21 mouse cellular contexts compared by ENCODE assay signal in the genomic region with DNA sequence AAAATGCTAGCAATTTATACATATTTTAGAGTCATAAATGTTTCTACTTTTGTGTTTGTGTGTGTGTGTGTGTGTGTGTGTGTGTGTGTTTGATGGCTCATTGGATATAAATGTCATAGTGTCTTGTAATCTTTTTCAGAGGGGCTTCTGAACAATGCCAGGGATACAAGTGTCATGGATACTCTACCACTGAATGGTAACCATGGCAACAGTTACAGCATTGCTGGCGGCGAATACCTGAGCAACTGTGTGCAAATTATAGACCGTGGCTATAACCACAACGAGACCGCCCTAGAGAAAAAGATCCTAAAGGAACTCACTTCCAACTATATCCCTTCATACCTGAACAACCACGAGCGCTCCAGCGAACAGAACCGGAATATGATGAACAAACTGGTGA.
DNase-seq lines count a peak whose midpoint lies in the region; ATAC-seq and TF ChIP-seq lines count a peak whose summit lies in the region.
"Had no signal": no experiment of that assay in that cellular context is flagged by ENCODE, and none has a peak within 500 bp of the region (broad histone marks: within the 10 kb centered on the region; RNA-seq: fewer than 3 reads in every experiment).

No protein-coding gene starts in this region.

- peak; percentile 57; the same call in 1 of the 2 replicates for ATAC-seq in hindbrain, embryonic 11.5 days (ENCODE audit: low FRiP score)
- no peak for ATAC-seq in hindbrain, embryonic 16.5 days
- ATAC-seq in midbrain, embryonic 14.5 days (ENCODE audit: low FRiP score, low TSS enrichment): no peak
- peak; percentile 74; the same call in 1 of the 2 replicates for ATAC-seq in embryonic facial prominence, embryonic 13.5 days (ENCODE audit: insufficient number of reproducible peaks, insufficient read depth, low FRiP score, low TSS enrichment, low read depth)
- ATAC-seq: liver, postnatal 0 days; lung, postnatal 0 days had no signal

- H3K27me3 ChIP-seq in hindbrain, embryonic 11.5 days (ENCODE audit: control insufficient read depth, insufficient read depth, low read length): no peaks in the 10 kb centered on the region
- no peaks in the 10 kb centered on the region for H3K27me3 ChIP-seq in hindbrain, embryonic 16.5 days (replicated peaks; ENCODE audit: control insufficient read depth, insufficient read depth, low read length)
- no peaks in the 10 kb centered on the region for H3K27me3 ChIP-seq in midbrain, embryonic 14.5 days (ENCODE audit: control insufficient read depth, insufficient read depth, low read length)
- no peaks in the 10 kb centered on the region for H3K27me3 ChIP-seq in midbrain, embryonic 10.5 days (ENCODE audit: low read depth, poor library complexity, severe bottlenecking)
- no peaks in the 10 kb centered on the region for H3K27me3 ChIP-seq in embryonic facial prominence, embryonic 13.5 days
- H3K27me3 ChIP-seq: CH12.LX; embryonic facial prominence, embryonic 15.5 days; limb, embryonic 12.5 days had no signal

- 86% methylated on average over 9 of the region's 9 CpGs for WGBS in hindbrain, embryonic 11.5 days
- WGBS in hindbrain, embryonic 16.5 days: 81% methylated on average over 9 of the region's 9 CpGs
- WGBS in midbrain, embryonic 14.5 days: 83% methylated on average over 9 of the region's 9 CpGs
- 94% methylated on average over 9 of the region's 9 CpGs for WGBS in midbrain, embryonic 10.5 days
- WGBS in embryonic facial prominence, embryonic 13.5 days: 81% methylated on average over 9 of the region's 9 CpGs

- H3K9ac ChIP-seq in hindbrain, embryonic 11.5 days (ENCODE audit: low read depth, low read length): no peak overlapping the region
- H3K9ac ChIP-seq in hindbrain, embryonic 16.5 days (ENCODE audit: low read depth, low read length): no peak overlapping the region
- no peak overlapping the region for H3K9ac ChIP-seq in midbrain, embryonic 14.5 days (replicated peaks; ENCODE audit: low read length)
- no peak overlapping the region for H3K9ac ChIP-seq in ES-E14 (ENCODE audit: insufficient read depth, low read depth, low read length, poor library complexity, severe bottlenecking)
- no peak overlapping the region for H3K9ac ChIP-seq in embryonic facial prominence, embryonic 13.5 days
- H3K9ac ChIP-seq: embryonic facial prominence, embryonic 15.5 days; limb, embryonic 12.5 days; liver, postnatal 0 days had no signal

- H3K36me3 ChIP-seq in hindbrain, embryonic 11.5 days (ENCODE audit: control insufficient read depth, insufficient read depth, low read length): 0 out of 2 replicates have a peak, but pooled peaks cover 2% of the 10 kb centered on the region
- H3K36me3 ChIP-seq in hindbrain, embryonic 16.5 days (ENCODE audit: control insufficient read depth, insufficient read depth, low read length): peaks cover 11% of the 10 kb centered on the region
- H3K36me3 ChIP-seq in midbrain, embryonic 14.5 days (ENCODE audit: control insufficient read depth, insufficient read depth, low read length): peaks cover 13% of the 10 kb centered on the region
- H3K36me3 ChIP-seq in midbrain, embryonic 10.5 days: peaks cover 8% of the 10 kb centered on the region
- H3K36me3 ChIP-seq in ES-E14 (ENCODE audit: control insufficient read depth, insufficient read depth, low read length, poor library complexity, severe bottlenecking): no peaks in the 10 kb centered on the region
- peaks cover 8% of the 10 kb centered on the region for H3K36me3 ChIP-seq in embryonic facial prominence, embryonic 13.5 days

- no peak for DNase-seq in hindbrain, embryonic 11.5 days (ENCODE audit: low spot score)
- DNase-seq in midbrain, embryonic 14.5 days: peak; percentile 44
- no peak for DNase-seq in midbrain, embryonic 10.5 days (ENCODE audit: low spot score)
- peak; percentile 11 for DNase-seq in ES-E14 (ENCODE audit: low read depth, low spot score)
- no peak for DNase-seq in Muller cell, postnatal 12 days (ENCODE audit: inconsistent ontology term)
- no peak for DNase-seq in right cerebral cortex, postnatal 36 days (ENCODE audit: low spot score in 2 of 2)
- DNase-seq: adrenal gland, postnatal 25 days; B cell, adult 2 months; gastrocnemius, adult 2 months; kidney, adult 2 months; kidney, postnatal 10 days; liver, postnatal 0 days; thymus, postnatal 14 days had no signal

- no peak overlapping the region for H3K4me2 ChIP-seq in hindbrain, embryonic 11.5 days (replicated peaks; ENCODE audit: low read depth, low read length)
- H3K4me2 ChIP-seq in hindbrain, embryonic 16.5 days (ENCODE audit: low read length): no peak overlapping the region
- H3K4me2 ChIP-seq in midbrain, embryonic 14.5 days (ENCODE audit: low read length): no peak overlapping the region
- H3K4me2 ChIP-seq in embryonic facial prominence, embryonic 13.5 days: no peak overlapping the region
- H3K4me2 ChIP-seq: embryonic facial prominence, embryonic 15.5 days; limb, embryonic 12.5 days; liver, embryonic 11.5 days had no signal

- H3K4me3 ChIP-seq in hindbrain, embryonic 11.5 days (ENCODE audit: low read depth, low read length): no peak overlapping the region
- H3K4me3 ChIP-seq in hindbrain, embryonic 16.5 days (ENCODE audit: low read length): no peak overlapping the region
- H3K4me3 ChIP-seq in midbrain, embryonic 14.5 days (replicated peaks; ENCODE audit: low read depth, low read length): no peak overlapping the region
- no peak overlapping the region for H3K4me3 ChIP-seq in midbrain, embryonic 10.5 days
- no peak overlapping the region for H3K4me3 ChIP-seq in ES-E14 (ENCODE audit: insufficient read depth in 1 of 2, low read depth in 1 of 2, low read length in 2 of 2, poor library complexity in 1 of 2, severe bottlenecking in 1 of 2)
- H3K4me3 ChIP-seq in embryonic facial prominence, embryonic 13.5 days: no peak overlapping the region
- H3K4me3 ChIP-seq: embryonic facial prominence, embryonic 15.5 days; gastrocnemius, adult 2 months; limb, embryonic 12.5 days had no signal

- H3K27ac ChIP-seq in hindbrain, embryonic 11.5 days (ENCODE audit: low read depth, low read length): no peak overlapping the region
- H3K27ac ChIP-seq in hindbrain, embryonic 16.5 days (ENCODE audit: low read depth, low read length): no peak overlapping the region
- no peak overlapping the region for H3K27ac ChIP-seq in midbrain, embryonic 14.5 days (replicated peaks; ENCODE audit: low read depth, low read length)
- H3K27ac ChIP-seq in midbrain, embryonic 10.5 days (replicated peaks): no peak overlapping the region
- no peak overlapping the region for H3K27ac ChIP-seq in ES-E14 (ENCODE audit: insufficient read depth, low read depth, low read length, poor library complexity, severe bottlenecking)
- H3K27ac ChIP-seq in embryonic facial prominence, embryonic 13.5 days: no peak overlapping the region
- H3K27ac ChIP-seq: embryonic facial prominence, embryonic 15.5 days; gastrocnemius, adult 2 months; limb, embryonic 12.5 days; macrophage had no signal

- H3K9me3 ChIP-seq in hindbrain, embryonic 11.5 days (ENCODE audit: control insufficient read depth, low read length): no peaks in the 10 kb centered on the region
- H3K9me3 ChIP-seq in hindbrain, embryonic 16.5 days (ENCODE audit: control insufficient read depth, low read length): peaks cover 5% of the 10 kb centered on the region; the same call in 1 of the 2 replicates
- peaks cover 3% of the 10 kb centered on the region; the same call in 1 of the 2 replicates for H3K9me3 ChIP-seq in midbrain, embryonic 14.5 days (ENCODE audit: control insufficient read depth, low read length)
- 0 out of 2 replicates have a peak, but pooled peaks cover 7% of the 10 kb centered on the region for H3K9me3 ChIP-seq in midbrain, embryonic 10.5 days (replicated peaks)
- no peaks in the 10 kb centered on the region for H3K9me3 ChIP-seq in ES-E14 (ENCODE audit: control insufficient read depth, insufficient read depth, low read depth, low read length)
- no peaks in the 10 kb centered on the region for H3K9me3 ChIP-seq in embryonic facial prominence, embryonic 13.5 days
- H3K9me3 ChIP-seq: embryonic facial prominence, embryonic 15.5 days; limb, embryonic 12.5 days had no signal

- no peaks in the 10 kb centered on the region for H3K4me1 ChIP-seq in hindbrain, embryonic 11.5 days (replicated peaks; ENCODE audit: control insufficient read depth, insufficient read depth, low read length)
- H3K4me1 ChIP-seq in hindbrain, embryonic 16.5 days (ENCODE audit: control insufficient read depth, insufficient read depth, low read depth, low read length): no peaks in the 10 kb centered on the region
- H3K4me1 ChIP-seq in midbrain, embryonic 14.5 days (ENCODE audit: control insufficient read depth, insufficient read depth, low read length): no peaks in the 10 kb centered on the region
- H3K4me1 ChIP-seq in midbrain, embryonic 10.5 days: no peaks in the 10 kb centered on the region
- peaks cover 0 to 5% of the 10 kb centered on the region in 2 experiments; a peak in 1 of 4 replicates for H3K4me1 ChIP-seq in ES-E14 (ENCODE audit: control insufficient read depth in 2 of 2, insufficient read depth in 2 of 2, low read length in 2 of 2, poor library complexity in 1 of 2)
- H3K4me1 ChIP-seq in embryonic facial prominence, embryonic 13.5 days: no peaks in the 10 kb centered on the region
- H3K4me1 ChIP-seq: embryonic facial prominence, embryonic 15.5 days; limb, embryonic 12.5 days had no signal

- in situ Hi-C loops in ES-E14 (cut with MboI; ENCODE audit: low sequenced_read_pairs in 2 of 2, unreplicated experiment in 2 of 2): no loop called here

TF ChIP-seq in ES-E14, 5 proteins besides CTCF, POLR2A, EP300 and RAD21:
- TF ChIP-seq MAFK (IDR thresholded peaks at IDR 0.05; ENCODE audit: insufficient read depth, low read depth, low read length) (no peak), ZNF384 (IDR thresholded peaks at IDR 0.05; ENCODE audit: low read depth, low read length) (no peak), ZC3H11A (IDR thresholded peaks at IDR 0.05; ENCODE audit: borderline replicate concordance, low read depth, low read length) (no peak), HCFC1 (IDR thresholded peaks at IDR 0.05; ENCODE audit: borderline replicate concordance, insufficient read depth, low read length) (no peak), CHD2 (IDR thresholded peaks at IDR 0.05; ENCODE audit: low read depth, low read length) (no peak)

Comparison
In these comparisons a context has a peak if more than half of its experiments do, and no peak if none do; other contexts are left out.
1. ATAC-seq: peak in hindbrain, embryonic 11.5 days (single experiment) and embryonic facial prominence, embryonic 13.5 days (single experiment); none in hindbrain, embryonic 16.5 days (single experiment) and midbrain, embryonic 14.5 days (single experiment).
2. DNase-seq: peak in midbrain, embryonic 14.5 days (single experiment) and ES-E14 (single experiment); none in hindbrain, embryonic 11.5 days (single experiment), midbrain, embryonic 10.5 days (single experiment), Muller cell, postnatal 12 days (single experiment) and right cerebral cortex, postnatal 36 days (0 of 2).